Mouse (Mus musculus): ENCODE measurements around the gene Metap1d. TPM values are rescaled to one million over a fixed set of nuclear protein-coding genes. Genes with fewer than 3 reads are reported as not detected.

Gene Metap1d
- polyA plus RNA-seq, 1 experiment from 2014 or later: 46.8 TPM

DNA sequence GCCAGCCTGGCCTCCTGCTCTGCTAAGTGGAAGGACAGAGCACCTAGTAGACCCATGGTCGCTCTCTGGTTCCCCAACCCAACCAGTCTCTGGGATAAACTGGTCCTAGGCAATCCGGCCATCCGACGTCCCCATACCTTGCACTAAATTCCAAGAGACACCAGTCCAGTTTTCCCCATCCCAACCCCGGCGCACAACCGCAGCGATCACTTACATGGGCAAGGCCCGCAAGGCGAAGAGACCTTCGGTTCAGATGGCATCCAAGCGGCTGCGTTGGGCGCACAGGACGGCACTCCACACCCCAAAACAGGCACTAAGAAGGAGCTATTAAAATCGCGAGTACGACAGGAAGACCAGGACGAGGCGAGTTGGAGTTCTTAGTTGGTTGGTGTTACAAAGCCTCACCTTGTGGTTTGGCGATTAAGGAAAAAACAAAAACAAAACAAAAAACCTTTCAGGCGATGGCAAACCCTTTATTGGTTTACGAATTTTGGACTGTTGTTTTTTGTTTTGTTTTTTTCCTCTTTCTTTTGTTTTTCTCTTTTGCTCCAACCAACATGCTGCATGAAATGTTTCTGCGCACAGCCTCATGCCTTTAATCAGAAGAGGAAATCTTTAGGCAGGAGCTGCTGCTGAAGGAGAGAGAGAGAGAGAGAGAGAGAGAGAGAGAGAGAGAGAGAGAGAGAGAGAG, 74.4 kb downstream of the Metap1d start:
- Histone ChIP-seq H3K9me3 (no peaks in the 10 kb centered on the region), H3K27ac (peak overlapping the region; percentile 88; the same call in 1 of the 2 replicates), H3K4me3 (peak overlapping the region; percentile 22), H3K27me3 (peaks cover 84% of the 10 kb centered on the region), H3K9ac (0 out of 2 replicates have a peak overlapping the region, but pooled peaks have one; percentile 79), H3K4me1 (0 out of 2 replicates have a peak, but pooled peaks cover 18% of the 10 kb centered on the region), H3K4me2 (replicated peaks) (peak overlapping the region; percentile 82), H3K36me3 (no peaks in the 10 kb centered on the region)
- 3% methylated on average over 24 of the region's 24 CpGs for WGBS
- no peak for ATAC-seq (ENCODE audit: insufficient number of reproducible peaks, insufficient read depth, low FRiP score, low TSS enrichment)

DNA sequence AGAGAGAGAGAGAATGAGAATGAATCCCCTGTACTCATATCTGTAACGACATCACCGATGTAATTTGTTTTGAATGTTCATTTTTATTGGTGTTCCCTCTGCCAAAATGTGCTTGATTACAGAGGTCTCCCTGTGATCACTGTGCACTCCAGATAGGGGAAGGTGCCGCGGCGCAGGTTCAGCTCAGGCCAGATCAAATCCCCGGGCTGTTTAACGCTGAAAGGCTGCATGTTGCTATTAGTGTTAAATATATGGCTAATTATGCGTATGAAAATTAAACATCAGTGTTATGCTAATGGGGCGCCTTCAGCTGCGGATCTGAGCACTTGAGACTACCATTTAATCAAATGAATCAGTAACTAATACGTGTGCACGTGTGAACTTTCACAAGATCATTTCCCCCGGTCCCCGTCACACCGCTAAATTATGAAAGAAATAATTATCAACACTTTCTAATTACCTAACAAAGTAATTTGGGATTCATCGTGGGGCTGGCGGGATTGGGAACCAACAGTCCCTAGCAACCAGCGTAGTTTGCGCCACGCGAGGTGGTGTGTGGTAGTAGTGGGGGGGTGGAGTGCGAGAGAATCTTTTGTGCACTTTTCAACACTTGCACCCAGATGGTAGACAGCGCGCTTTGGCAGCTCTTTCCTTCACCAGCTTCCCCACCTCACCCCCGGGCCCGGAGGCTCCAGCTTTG, 75.1 kb downstream of the Metap1d start, which contains the start of gene Dlx1:
Gene Dlx1 (plus strand): TSS at position 100 of the 700 bp plus-strand sequence.
- Histone ChIP-seq H3K27ac (peak within 1 kb of the TSS; percentile 88), H3K9ac (peak within 1 kb of the TSS; percentile 79), H3K4me3 (peak within 1 kb of the TSS; percentile 43), H3K9me3 (no peaks in the 10 kb centered on the region), H3K27me3 (peaks cover 82% of the 10 kb centered on the region), H3K4me2 (replicated peaks) (peak within 1 kb of the TSS; percentile 82), H3K36me3 (no peaks in the 10 kb centered on the region), H3K4me1 (0 out of 2 replicates have a peak, but pooled peaks cover 13% of the 10 kb centered on the region)
- WGBS: under 1% methylated on average over 26 of the region's 26 CpGs
- ATAC-seq (ENCODE audit: insufficient number of reproducible peaks, insufficient read depth, low FRiP score, low TSS enrichment): no peak

- peak overlapping the region; percentile 79 for H3K9ac ChIP-seq
- peak; percentile 36; the same call in 1 of the 2 replicates for ATAC-seq (ENCODE audit: insufficient number of reproducible peaks, insufficient read depth, low FRiP score, low TSS enrichment)
Measured at GRCm38 (mm10) chr2:71528714-71529510, 75.8 kb downstream of the Metap1d start.

DNA sequence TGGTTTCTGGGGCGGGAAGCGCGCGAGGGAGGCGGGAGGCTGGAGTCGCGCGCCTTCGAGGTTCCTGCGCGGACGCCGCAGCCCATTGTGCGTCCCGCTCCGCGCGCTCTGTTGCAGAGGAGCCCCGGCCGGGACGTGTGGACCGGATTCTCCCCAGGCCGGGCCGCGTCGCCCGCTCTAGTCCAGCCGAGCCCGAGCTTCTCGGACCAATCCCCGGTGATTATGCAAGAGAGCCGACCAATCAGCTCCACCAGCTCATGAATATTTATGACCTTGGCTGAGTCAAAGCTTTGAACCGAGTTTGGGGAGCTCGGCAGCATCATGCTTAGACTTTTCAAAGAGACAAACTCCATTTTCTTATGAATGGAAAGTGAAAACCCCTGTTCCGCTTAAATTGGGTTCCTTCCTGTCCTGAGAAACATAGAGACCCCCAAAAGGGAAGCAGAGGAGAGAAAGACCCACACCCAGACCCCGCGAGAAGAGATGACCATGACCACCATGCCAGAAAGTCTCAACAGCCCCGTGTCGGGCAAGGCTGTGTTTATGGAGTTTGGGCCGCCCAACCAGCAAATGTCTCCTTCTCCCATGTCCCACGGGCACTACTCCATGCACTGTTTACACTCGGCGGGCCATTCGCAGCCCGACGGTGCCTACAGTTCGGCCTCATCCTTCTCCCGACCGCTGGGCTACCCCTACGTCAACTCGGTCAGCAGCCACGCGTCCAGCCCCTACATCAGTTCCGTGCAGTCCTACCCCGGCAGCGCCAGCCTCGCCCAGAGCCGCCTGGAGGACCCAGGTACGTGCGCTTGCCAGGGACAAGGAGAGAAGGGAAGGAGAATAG, 76.7 kb downstream of the Metap1d start:
- no peaks in the 10 kb centered on the region for H3K9me3 ChIP-seq
- H3K4me1 ChIP-seq: 0 out of 2 replicates have a peak, but pooled peaks cover 7% of the 10 kb centered on the region
- H3K9ac ChIP-seq: peak overlapping the region; percentile 79
- peaks cover 80% of the 10 kb centered on the region for H3K27me3 ChIP-seq
- H3K4me3 ChIP-seq: peak overlapping the region; percentile 43
- WGBS: under 1% methylated on average over 60 of the region's 60 CpGs
- no peaks in the 10 kb centered on the region for H3K36me3 ChIP-seq
- peak overlapping the region; percentile 88 for H3K27ac ChIP-seq
- peak overlapping the region; percentile 82 for H3K4me2 ChIP-seq (replicated peaks)
- ATAC-seq (ENCODE audit: insufficient number of reproducible peaks, insufficient read depth, low FRiP score, low TSS enrichment): peak; percentile 85

More at GRCm38 (mm10) chr2:71528714-71529510, 75.8 kb downstream of the Metap1d start:
- Histone ChIP-seq H3K27me3 (peaks cover 77% of the 10 kb centered on the region), H3K9me3 (no peaks in the 10 kb centered on the region), H3K4me1 (0 out of 2 replicates have a peak, but pooled peaks cover 7% of the 10 kb centered on the region), H3K4me2 (replicated peaks) (peak overlapping the region; percentile 82), H3K36me3 (no peaks in the 10 kb centered on the region), H3K27ac (peak overlapping the region; percentile 88), H3K4me3 (peak overlapping the region; percentile 43)
- WGBS: 1% methylated on average over 56 of the region's 57 CpGs

DNA sequence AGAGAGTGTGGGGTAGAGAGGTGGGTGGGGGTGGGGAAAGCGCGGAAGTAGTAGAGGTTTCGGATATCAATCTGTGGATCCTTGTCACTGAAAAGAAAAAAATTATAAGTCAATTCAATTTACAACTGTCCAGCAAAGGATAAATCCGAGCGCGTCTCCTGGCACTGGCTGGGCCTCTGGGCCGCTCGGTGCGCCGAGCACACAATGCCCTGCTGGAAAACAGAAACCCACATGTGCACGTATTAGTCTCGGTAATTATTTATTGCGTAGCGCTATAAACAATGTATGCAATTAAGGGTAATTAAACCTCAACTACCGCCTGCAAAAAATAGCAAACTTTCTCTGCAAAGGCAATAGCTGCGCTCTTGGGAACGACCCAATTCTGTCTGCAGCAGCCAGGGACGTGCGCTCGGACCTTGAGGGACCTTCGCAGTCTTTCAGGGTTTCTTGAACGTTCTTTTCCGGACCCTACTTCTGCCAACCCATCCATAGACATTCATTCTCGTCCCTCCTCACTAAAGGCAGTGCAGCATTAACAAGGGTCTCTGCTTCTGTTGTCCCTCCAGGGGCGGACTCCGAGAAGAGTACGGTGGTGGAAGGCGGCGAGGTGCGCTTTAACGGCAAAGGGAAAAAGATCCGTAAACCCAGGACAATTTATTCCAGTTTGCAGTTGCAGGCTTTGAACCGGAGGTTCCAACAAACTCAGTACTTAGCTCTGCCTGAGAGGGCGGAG, 77.5 kb downstream of the Metap1d start:
- H3K27me3 ChIP-seq: peaks cover 78% of the 10 kb centered on the region
- under 1% methylated on average over 34 of the region's 34 CpGs for WGBS
- no peaks in the 10 kb centered on the region for H3K9me3 ChIP-seq
- ATAC-seq (ENCODE audit: insufficient number of reproducible peaks, insufficient read depth, low FRiP score, low TSS enrichment): no peak
- H3K4me3 ChIP-seq: peak overlapping the region; percentile 43
- H3K27ac ChIP-seq: peak overlapping the region; percentile 88
- 0 out of 2 replicates have a peak, but pooled peaks cover 7% of the 10 kb centered on the region for H3K4me1 ChIP-seq
- H3K36me3 ChIP-seq: no peaks in the 10 kb centered on the region
- peak overlapping the region; percentile 48 for H3K9ac ChIP-seq
- peak overlapping the region; percentile 82 for H3K4me2 ChIP-seq (replicated peaks)

GRCm38 (mm10) chr2:71531124-71531590, 78.1 kb downstream of the Metap1d start:
- H3K4me3 ChIP-seq: peak overlapping the region; percentile 43
- WGBS: 3% methylated on average over 12 of the region's 12 CpGs
- H3K4me2 ChIP-seq (replicated peaks): peak overlapping the region; percentile 82
- H3K9ac ChIP-seq: peak overlapping the region; percentile 48
- peak overlapping the region; percentile 88 for H3K27ac ChIP-seq
- no peaks in the 10 kb centered on the region for H3K9me3 ChIP-seq
- H3K4me1 ChIP-seq: 0 out of 2 replicates have a peak, but pooled peaks cover 7% of the 10 kb centered on the region
- no peak for ATAC-seq (ENCODE audit: insufficient number of reproducible peaks, insufficient read depth, low FRiP score, low TSS enrichment)
- no peaks in the 10 kb centered on the region for H3K36me3 ChIP-seq
- H3K27me3 ChIP-seq: peaks cover 72% of the 10 kb centered on the region

DNA sequence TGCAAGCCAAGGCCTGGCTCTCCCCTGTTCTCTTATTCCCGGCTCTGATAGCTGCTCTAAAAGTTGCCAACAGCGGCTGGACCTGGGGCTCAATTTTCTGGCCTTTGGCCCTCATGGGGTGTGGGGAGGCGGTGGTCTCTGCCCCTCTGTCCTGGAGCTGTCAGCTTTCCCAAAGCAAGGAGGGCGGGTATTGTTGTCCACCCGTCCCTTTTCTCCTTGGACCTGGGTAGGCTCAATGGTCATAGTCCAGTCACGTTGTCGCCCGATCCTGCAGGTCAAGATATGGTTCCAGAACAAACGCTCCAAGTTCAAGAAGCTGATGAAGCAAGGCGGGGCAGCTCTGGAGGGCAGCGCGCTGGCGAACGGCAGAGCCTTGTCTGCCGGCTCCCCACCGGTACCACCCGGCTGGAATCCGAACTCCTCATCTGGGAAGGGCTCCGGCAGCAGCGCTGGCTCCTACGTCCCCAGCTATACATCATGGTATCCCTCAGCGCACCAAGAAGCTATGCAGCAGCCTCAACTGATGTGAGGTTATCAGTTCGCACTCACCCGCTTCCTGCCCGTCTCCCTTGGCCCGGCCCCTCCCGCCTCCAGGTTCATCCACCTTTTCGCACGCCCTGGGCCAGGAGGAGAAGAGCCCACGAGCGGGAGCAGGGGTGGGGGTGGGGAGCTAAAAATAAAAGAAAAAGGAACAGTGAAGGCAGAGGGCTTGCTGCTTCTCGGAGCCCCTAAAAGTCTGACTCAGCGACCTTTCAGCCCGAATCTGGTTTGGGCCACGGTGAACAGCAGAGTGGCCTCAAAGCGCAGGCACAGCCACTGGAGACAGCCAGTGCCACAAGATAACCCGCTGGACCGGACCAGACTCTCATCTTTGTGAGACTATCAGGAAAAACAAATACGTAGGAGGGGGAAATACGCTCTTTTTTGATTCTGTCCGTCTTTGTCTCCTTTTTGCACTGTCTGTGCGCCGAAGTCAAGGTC, 79.2 kb downstream of the Metap1d start:
- peak overlapping the region; percentile 82 for H3K4me2 ChIP-seq (replicated peaks)
- 2% methylated on average over 43 of the region's 43 CpGs for WGBS

GRCm38 (mm10) chr2:71533094-71533493, 80.0 kb downstream of the Metap1d start:
- Histone ChIP-seq H3K9ac (peak overlapping the region; percentile 48; the same call in 1 of the 2 replicates), H3K27me3 (peaks cover 75% of the 10 kb centered on the region), H3K27ac (peak overlapping the region; percentile 88), H3K4me2 (replicated peaks) (peak overlapping the region; percentile 82), H3K4me3 (peak overlapping the region; percentile 43), H3K36me3 (no peaks in the 10 kb centered on the region), H3K9me3 (no peaks in the 10 kb centered on the region), H3K4me1 (0 out of 2 replicates have a peak, but pooled peaks cover 7% of the 10 kb centered on the region)
- WGBS: 11% methylated on average over 5 of the region's 5 CpGs
- ATAC-seq (ENCODE audit: insufficient number of reproducible peaks, insufficient read depth, low FRiP score, low TSS enrichment): no peak

More for the DNA sequence above, 79.2 kb downstream of the Metap1d start:
- Histone ChIP-seq H3K36me3 (no peaks in the 10 kb centered on the region), H3K4me1 (0 out of 2 replicates have a peak, but pooled peaks cover 7% of the 10 kb centered on the region), H3K4me3 (peak overlapping the region; percentile 43), H3K9me3 (no peaks in the 10 kb centered on the region), H3K27me3 (peaks cover 74% of the 10 kb centered on the region), H3K27ac (peak overlapping the region; percentile 88), H3K9ac (peak overlapping the region; percentile 48)
- no peak for ATAC-seq (ENCODE audit: insufficient number of reproducible peaks, insufficient read depth, low FRiP score, low TSS enrichment)
